Mouse (Mus musculus) midbrain, postnatal 0 days (tissue): ENCODE data around the gene Olfr1298. TPM values are rescaled to one million over a fixed set of nuclear protein-coding genes. Genes with fewer than 3 reads are reported as not detected.

Source experiments
- ATAC-seq: fragments of 200-750 bp; cut with Nextera tagmentation; 2 replicates; pipeline ENCODE4 v1.8.0; 2017; ENCODE audit warnings: moderate number of reproducible peaks, mild to moderate bottlenecking, moderate TSS enrichment, moderate library complexity; ENCODE audit not compliant: low FRiP score
- DNase-seq: peaks from one replicate; pipeline ENCODE4 v3.0.0-alpha.2; 2015; ENCODE audit warnings: low spot score
- H3K27ac ChIP-seq: fragments of 300-500 bp; sonication (generic); 2 replicates; pipeline ENCODE4 v1.5.1; 2014; ENCODE audit warnings: low read depth, mild to moderate bottlenecking, low read length, mixed read lengths
- H3K27me3 ChIP-seq: fragments of 300-500 bp; sonication (generic); 2 replicates; pipeline ENCODE4 v1.6.1; 2014; ENCODE audit warnings: low read length, control low read depth, mixed read lengths; ENCODE audit not compliant: insufficient read depth
- H3K36me3 ChIP-seq: fragments of 300-500 bp; sonication (generic); 2 replicates; pipeline ENCODE4 v1.6.1; 2014; ENCODE audit warnings: low read length, control low read depth, mixed read lengths; ENCODE audit not compliant: insufficient read depth
- H3K4me1 ChIP-seq: fragments of 300-500 bp; sonication (generic); 2 replicates; pipeline ENCODE4 v1.6.1; 2014; ENCODE audit warnings: mild to moderate bottlenecking, control low read depth, antibody characterized with exemption, low read length, mixed read lengths; ENCODE audit not compliant: insufficient read depth
- H3K4me2 ChIP-seq: fragments of 300-500 bp; sonication (generic); 2 replicates; pipeline ENCODE4 v1.6.1; 2014; ENCODE audit warnings: low read depth, mild to moderate bottlenecking, low read length, mixed read lengths; ENCODE audit not compliant: poor library complexity, severe bottlenecking
- H3K4me3 ChIP-seq: fragments of 300-500 bp; sonication (generic); 2 replicates; pipeline ENCODE4 v1.5.1; 2014; ENCODE audit warnings: low read depth, mild to moderate bottlenecking, low read length, moderate library complexity
- H3K9ac ChIP-seq: fragments of 300-500 bp; sonication (generic); replicated peaks from 2 replicates; pipeline ENCODE4 v1.6.1; 2014; ENCODE audit warnings: mild to moderate bottlenecking, low read length, moderate library complexity, mixed read lengths; ENCODE audit not compliant: poor library complexity, severe bottlenecking
- H3K9me3 ChIP-seq: fragments of 300-500 bp; sonication (generic); 2 replicates; pipeline ENCODE4 v1.6.1; 2016; ENCODE audit warnings: low read length, control low read depth
- CTCF ChIP-seq: IDR thresholded peaks from 2 replicates; pipeline ENCODE4 v1.5.1; 2016; ENCODE audit warnings: antibody characterized with exemption, mild to moderate bottlenecking
- WGBS: fragments of 180-500 bp; shearing (Covaris S2); extraction: QIAGEN DNeasy Blood & Tissue Kit; methylation state at CpG from one replicate; pipeline ENCODE4 v1.1.7; 2014; 5-methylcytosine and 5-hydroxymethylcytosine counted together
- polyA plus RNA-seq: library from polyadenylated mRNA; unstranded; fragments of >200 nt; fragmentation: Nextera tagmentation; extraction: Ambion mirVana; gene quantifications from 2 replicates; pipeline ENCODE4 v1.2.1, GENCODE M21; 2015
- total RNA-seq: library from RNA; depleted of rRNA; stranded (reverse); fragments of >200 nt; gene quantifications from 2 replicates; pipeline ENCODE4 v1.2.3, GENCODE M21; 2014; rRNA removed

Olfr1298 gene
- total RNA-seq (not detected in 2 replicates), polyA plus RNA-seq (not detected in 2 replicates)

- no peak within 1 kb of the TSS for H3K9ac ChIP-seq
- DNase-seq (no peak), ATAC-seq (no peak)
- H3K4me1 ChIP-seq = no peaks in the 10 kb centered on the region
- TF ChIP-seq CTCF = no peak
- no peaks in the 10 kb centered on the region for H3K27me3 ChIP-seq
- H3K4me2 ChIP-seq = no peak within 1 kb of the TSS
- H3K4me3 ChIP-seq = no peak within 1 kb of the TSS
- H3K27ac ChIP-seq = no peak within 1 kb of the TSS
- H3K9me3 ChIP-seq = no peaks in the 10 kb centered on the region
- WGBS = 83% methylated on average over 1 of the region's 1 CpGs
- H3K36me3 ChIP-seq = no peaks in the 10 kb centered on the region
Measured at GRCm38 (mm10) chr2:111649101-111649500, at the start of gene Olfr1298. Gene Olfr1298, minus strand, starts transcription at chr2:111649201.

- no peaks in the 10 kb centered on the region for H3K36me3 ChIP-seq
- no peaks in the 10 kb centered on the region for H3K27me3 ChIP-seq
- ATAC-seq = no peak
- H3K4me3 ChIP-seq = no peak within 1 kb of the TSS
- no peak within 1 kb of the TSS for H3K9ac ChIP-seq
- H3K9me3 ChIP-seq = no peaks in the 10 kb centered on the region
- no peak for TF ChIP-seq CTCF
- no peaks in the 10 kb centered on the region for H3K4me1 ChIP-seq
- H3K27ac ChIP-seq = no peak within 1 kb of the TSS
- H3K4me2 ChIP-seq = no peak within 1 kb of the TSS
- no peak for DNase-seq
- WGBS = 76% methylated on average over 4 of the region's 4 CpGs
Measured at GRCm38 (mm10) chr2:111661119-111661518, 12.1 kb upstream of the Olfr1298 start, which contains the start of gene Olfr1299. Gene Olfr1299, plus strand, starts transcription at chr2:111661419.

- H3K9me3 ChIP-seq = no peaks in the 10 kb centered on the region
- H3K4me3 ChIP-seq = no peak within 1 kb of the TSS
- ATAC-seq = no peak
- no peak for TF ChIP-seq CTCF
- H3K27ac ChIP-seq = no peak within 1 kb of the TSS
- H3K27me3 ChIP-seq = no peaks in the 10 kb centered on the region
- 75% methylated on average over 1 of the region's 1 CpGs for WGBS
- no peak for DNase-seq
- no peak within 1 kb of the TSS for H3K4me2 ChIP-seq
- H3K36me3 ChIP-seq = no peaks in the 10 kb centered on the region
- H3K4me1 ChIP-seq = no peaks in the 10 kb centered on the region
- no peak within 1 kb of the TSS for H3K9ac ChIP-seq
Measured at GRCm38 (mm10) chr2:111626397-111626796, 22.6 kb downstream of the Olfr1298 start, which contains the start of gene Olfr1297. Gene Olfr1297, minus strand, starts transcription at chr2:111626497.

Other genes with a start within 250 kb of the Olfr1298 start
- not detected in 2 replicates for gene Olfr1286, start 226.1 kb downstream of the Olfr1298 start, total RNA-seq
- not detected in 2 replicates for gene Olfr1286, start 226.1 kb downstream of the Olfr1298 start, polyA plus RNA-seq
- gene Olfr1287, start 200.1 kb downstream of the Olfr1298 start, total RNA-seq = not detected in 2 replicates
- gene Olfr1287, start 200.1 kb downstream of the Olfr1298 start, polyA plus RNA-seq = not detected in 2 replicates
- gene Olfr1288, start 175.1 kb downstream of the Olfr1298 start, total RNA-seq = not detected in 2 replicates
- not detected in 2 replicates for gene Olfr1288, start 175.1 kb downstream of the Olfr1298 start, polyA plus RNA-seq
- gene Olfr1289, start 168.4 kb downstream of the Olfr1298 start, total RNA-seq = not detected in 2 replicates
- not detected in 2 replicates for gene Olfr1289, start 168.4 kb downstream of the Olfr1298 start, polyA plus RNA-seq
- not detected in 2 replicates for gene Olfr1290, start 155.4 kb downstream of the Olfr1298 start, total RNA-seq
- not detected in 2 replicates for gene Olfr1290, start 155.4 kb downstream of the Olfr1298 start, polyA plus RNA-seq
- gene Olfr1291-ps1, start 152.0 kb downstream of the Olfr1298 start, total RNA-seq = not detected in 2 replicates
- not detected in 2 replicates for gene Olfr1291-ps1, start 152.0 kb downstream of the Olfr1298 start, polyA plus RNA-seq
- not detected in 2 replicates for gene Olfr1293-ps, start 124.0 kb downstream of the Olfr1298 start, total RNA-seq
- gene Olfr1293-ps, start 124.0 kb downstream of the Olfr1298 start, polyA plus RNA-seq = not detected in 2 replicates
- gene Olfr1294, start 108.9 kb downstream of the Olfr1298 start, total RNA-seq = not detected in 2 replicates
- gene Olfr1294, start 108.9 kb downstream of the Olfr1298 start, polyA plus RNA-seq = not detected in 2 replicates
- not detected in 2 replicates for gene Olfr1295, start 79.5 kb downstream of the Olfr1298 start, total RNA-seq
- gene Olfr1295, start 79.5 kb downstream of the Olfr1298 start, polyA plus RNA-seq = not detected in 2 replicates
- gene Olfr1297, start 22.7 kb downstream of the Olfr1298 start, total RNA-seq = not detected in 2 replicates
- gene Olfr1297, start 22.7 kb downstream of the Olfr1298 start, polyA plus RNA-seq = not detected in 2 replicates
- gene Olfr1299, start 12.2 kb upstream of the Olfr1298 start, total RNA-seq = not detected in 2 replicates
- gene Olfr1299, start 12.2 kb upstream of the Olfr1298 start, polyA plus RNA-seq = not detected in 2 replicates
- not detected in 2 replicates for gene Olfr1301, start 101.8 kb upstream of the Olfr1298 start, total RNA-seq
- gene Olfr1301, start 101.8 kb upstream of the Olfr1298 start, polyA plus RNA-seq = not detected in 2 replicates
- gene Olfr1302, start 128.2 kb upstream of the Olfr1298 start, total RNA-seq = not detected in 2 replicates
- gene Olfr1302, start 128.2 kb upstream of the Olfr1298 start, polyA plus RNA-seq = not detected in 2 replicates
- not detected in 2 replicates for gene Olfr1303, start 171.1 kb upstream of the Olfr1298 start, total RNA-seq
- gene Olfr1303, start 171.1 kb upstream of the Olfr1298 start, polyA plus RNA-seq = not detected in 2 replicates
- 0.27 TPM in 1 of 2 replicates, not detected in the other for gene Olfr1305, start 227.9 kb upstream of the Olfr1298 start, total RNA-seq
- not detected in 2 replicates for gene Olfr1305, start 227.9 kb upstream of the Olfr1298 start, polyA plus RNA-seq